Mouse (Mus musculus): ENCODE measurements around the gene Rps5.
"Not testable (repeated sequence)": the region's sequence is repeated elsewhere in the genome, so short reads cannot be mapped to it uniquely, and the experiment has no call there.

Gene Rps5

GRCm38 (mm10) chr7:12927693-12928589, 5.9 kb downstream of the Rps5 start:
- DNase-seq (ENCODE audit: low spot score in 2 of 2) = peak in 1 of 2 experiments; percentile 58

GRCm38 (mm10) chr7:12933615-12934140, 11.6 kb downstream of the Rps5 start:
- DNase-seq (ENCODE audit: low spot score in 2 of 2) = no peak

GRCm38 (mm10) chr7:12934808-12935207, 12.7 kb downstream of the Rps5 start:
- DNase-seq (ENCODE audit: low spot score in 2 of 2) = no peak

- not testable (repeated sequence) for DNase-seq (ENCODE audit: low spot score in 2 of 2)
Observed at GRCm38 (mm10) chr7:12937254-12937803, 15.2 kb downstream of the Rps5 start.

- DNase-seq (ENCODE audit: low spot score in 2 of 2) = no peak
Observed at GRCm38 (mm10) chr7:12940599-12940998, 18.5 kb downstream of the Rps5 start.

- DNase-seq (ENCODE audit: low spot score in 2 of 2) = no peak
Observed at GRCm38 (mm10) chr7:12943488-12943887, 21.4 kb downstream of the Rps5 start.

GRCm38 (mm10) chr7:12949032-12949871, 27.2 kb downstream of the Rps5 start:
- DNase-seq (ENCODE audit: low spot score in 2 of 2) = peak; percentile 62 to 83

GRCm38 (mm10) chr7:12949872-12950229, 27.8 kb downstream of the Rps5 start:
- DNase-seq (ENCODE audit: low spot score in 2 of 2) = no peak

GRCm38 (mm10) chr7:12954896-12955295, 32.8 kb downstream of the Rps5 start:
- DNase-seq (ENCODE audit: low spot score in 2 of 2) = no peak

- DNase-seq (ENCODE audit: low spot score in 2 of 2) = no peak
Observed at GRCm38 (mm10) chr7:12957511-12957910, 35.4 kb downstream of the Rps5 start.

GRCm38 (mm10) chr7:12958948-12959347, 36.9 kb downstream of the Rps5 start:
- DNase-seq (ENCODE audit: low spot score in 2 of 2) = no peak

GRCm38 (mm10) chr7:12959718-12960117, 37.6 kb downstream of the Rps5 start:
- DNase-seq (ENCODE audit: low spot score in 2 of 2) = no peak

- DNase-seq (ENCODE audit: low spot score in 2 of 2) = peak in 1 of 2 experiments; percentile 32
Observed at GRCm38 (mm10) chr7:12961511-12962141, 39.5 kb downstream of the Rps5 start.

- DNase-seq (ENCODE audit: low spot score in 2 of 2) = peak; percentile 66 to 82
Observed at GRCm38 (mm10) chr7:12965678-12966091, 43.6 kb downstream of the Rps5 start, which contains the start of gene Zfp324. Gene Zfp324, plus strand, starts transcription at chr7:12965838.

GRCm38 (mm10) chr7:12966104-12966845, 44.2 kb downstream of the Rps5 start:
- DNase-seq (ENCODE audit: low spot score in 2 of 2) = peak in 1 of 2 experiments; percentile 71

GRCm38 (mm10) chr7:12970906-12971305, 48.8 kb downstream of the Rps5 start:
- DNase-seq (ENCODE audit: low spot score in 2 of 2) = no peak

All from cerebellum, postnatal 4 days (tissue).